Mouse (Mus musculus): Measurements from ENCODE around the gene 4930550C14Rik.
A peak's percentile ranks its signal among the peaks of the same experiment; 100 is the strongest.

Gene 4930550C14Rik

GRCm38 (mm10) chr9:53402291-53402711 lies at the start of gene 4930550C14Rik:
4930550C14Rik (plus strand) TSS chr9:53402325.
- DNase-seq, result peak; percentile 77

- no peak for DNase-seq
These were observed 49.0 kb upstream of the 4930550C14Rik start for GRCm38 (mm10) chr9:53353161-53353560.

GRCm38 (mm10) chr9:53356219-53357155 lies 45.6 kb upstream of the 4930550C14Rik start:
- DNase-seq, result peak; percentile 70

DNA sequence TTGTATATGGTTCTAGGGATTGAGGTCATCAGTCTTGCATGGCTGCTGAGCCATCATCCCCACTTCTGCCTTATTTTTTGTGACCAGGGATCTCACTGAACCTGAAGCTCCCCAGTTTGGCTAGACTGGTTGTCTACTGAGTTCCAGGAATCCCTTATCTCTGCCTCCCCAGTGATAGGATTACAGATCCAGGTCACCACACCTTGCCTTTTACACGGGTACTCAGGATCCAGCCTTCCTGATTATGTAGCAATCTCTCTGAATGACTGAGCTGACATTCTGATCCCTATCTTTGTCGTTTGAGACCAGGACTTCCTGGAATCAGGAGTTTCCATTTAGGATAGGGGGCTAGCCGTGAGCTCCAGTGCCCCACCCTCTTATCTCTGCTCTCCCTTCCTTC lies 30.8 kb upstream of the 4930550C14Rik start:
- DNase-seq, result no peak

DNA sequence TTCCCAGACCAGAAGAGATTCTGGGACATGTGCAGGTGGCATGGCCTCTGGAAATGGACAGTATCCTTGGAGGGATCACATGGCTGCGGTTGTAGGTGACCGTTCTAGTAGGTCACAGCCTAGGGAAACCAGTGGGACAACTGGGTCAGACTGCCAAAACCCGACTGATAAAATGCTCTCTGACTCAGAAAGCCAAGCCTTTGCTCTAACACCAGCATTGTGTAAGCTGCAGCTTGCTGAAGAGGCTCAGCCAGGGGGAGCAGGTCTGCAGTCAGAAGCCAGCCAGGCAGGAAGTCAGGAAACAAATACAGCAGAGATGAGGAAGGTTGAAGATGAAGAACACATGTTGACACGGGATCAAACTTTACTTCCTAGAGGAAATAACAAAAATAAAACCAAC lies 26.2 kb upstream of the 4930550C14Rik start:
- DNase-seq, result peak; percentile 40

DNA sequence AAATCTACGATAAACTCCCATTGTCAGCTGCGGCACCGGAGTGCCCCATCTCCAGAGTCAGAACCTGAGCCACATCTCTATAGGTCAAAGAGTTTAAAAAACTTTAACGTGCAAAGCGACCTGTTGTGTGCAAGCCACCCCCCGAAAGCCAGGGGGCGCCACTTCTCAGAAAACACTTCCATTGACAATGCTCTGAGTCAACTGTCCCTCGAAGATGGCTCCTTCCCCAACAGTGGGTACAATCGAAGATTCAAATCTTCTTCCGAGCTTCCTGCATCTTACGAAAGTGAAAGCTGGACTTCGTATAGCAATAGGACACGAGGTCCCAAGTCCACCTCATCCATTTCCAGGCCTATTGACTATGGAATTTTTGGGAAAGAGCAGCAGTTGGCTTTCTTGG lies 25.3 kb upstream of the 4930550C14Rik start:
- DNase-seq, result peak; percentile 25

- DNase-seq, result no peak
These were observed 24.5 kb upstream of the 4930550C14Rik start for GRCm38 (mm10) chr9:53377597-53377996.

- no peak for DNase-seq
These were observed 24.0 kb upstream of the 4930550C14Rik start for GRCm38 (mm10) chr9:53378171-53378570.

- DNase-seq, result no peak
These were observed 21.5 kb upstream of the 4930550C14Rik start for GRCm38 (mm10) chr9:53380595-53380994.

DNA sequence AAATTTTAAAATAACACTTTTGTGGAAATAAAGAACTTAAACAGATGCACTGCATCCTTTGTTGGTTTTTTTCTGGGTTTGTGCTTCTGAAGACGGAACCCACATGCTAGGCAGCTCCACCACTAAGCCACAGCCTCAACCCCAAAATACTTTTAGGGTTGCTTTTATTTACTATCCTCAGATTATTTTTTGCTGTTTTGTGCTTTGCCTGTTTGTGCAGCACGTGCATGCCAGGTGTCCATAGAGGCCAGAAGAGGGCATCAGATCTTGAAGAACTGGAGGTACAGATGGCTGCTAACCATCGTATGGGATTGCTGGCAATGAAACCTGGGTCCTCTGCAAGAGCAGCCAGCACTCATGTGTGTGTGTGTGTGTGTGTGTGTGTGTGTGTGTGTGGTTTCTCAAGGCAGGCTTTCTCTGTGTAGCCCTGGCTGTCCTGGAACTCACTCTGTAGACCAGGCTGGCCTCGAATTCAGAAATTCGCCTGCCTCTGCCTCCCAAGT lies 21.0 kb upstream of the 4930550C14Rik start:
- no peak for DNase-seq

- DNase-seq, result peak; percentile 91
These were observed 17.9 kb upstream of the 4930550C14Rik start, which contains the start of gene Kdelc2 for GRCm38 (mm10) chr9:53383951-53384866. Kdelc2 (plus strand) TSS chr9:53384025.

GRCm38 (mm10) chr9:53384873-53385272 lies 17.3 kb upstream of the 4930550C14Rik start:
- DNase-seq, result no peak

DNA sequence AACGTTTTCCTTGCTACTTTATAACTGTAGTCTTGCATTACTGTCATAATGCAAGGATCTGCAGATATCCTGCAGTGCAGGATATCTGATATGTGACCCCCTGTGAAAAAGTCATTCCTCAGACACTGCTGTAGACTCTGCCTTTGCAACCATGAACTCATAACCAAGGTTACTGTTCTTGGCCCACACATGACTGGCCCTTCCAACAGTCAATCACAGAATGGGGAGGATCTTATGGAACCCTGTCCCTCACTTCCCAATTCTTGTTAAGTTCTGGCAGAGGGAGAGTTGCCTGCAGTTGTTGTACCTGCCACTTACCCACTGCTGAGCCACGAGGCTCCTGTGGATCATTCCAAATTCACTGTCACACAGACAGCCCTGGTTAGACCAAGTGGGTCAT lies 14.7 kb upstream of the 4930550C14Rik start:
- DNase-seq, result no peak

GRCm38 (mm10) chr9:53389109-53389508 lies 13.0 kb upstream of the 4930550C14Rik start:
- no peak for DNase-seq

- no peak for DNase-seq
These were observed 12.0 kb upstream of the 4930550C14Rik start for GRCm38 (mm10) chr9:53390136-53390535.

DNA sequence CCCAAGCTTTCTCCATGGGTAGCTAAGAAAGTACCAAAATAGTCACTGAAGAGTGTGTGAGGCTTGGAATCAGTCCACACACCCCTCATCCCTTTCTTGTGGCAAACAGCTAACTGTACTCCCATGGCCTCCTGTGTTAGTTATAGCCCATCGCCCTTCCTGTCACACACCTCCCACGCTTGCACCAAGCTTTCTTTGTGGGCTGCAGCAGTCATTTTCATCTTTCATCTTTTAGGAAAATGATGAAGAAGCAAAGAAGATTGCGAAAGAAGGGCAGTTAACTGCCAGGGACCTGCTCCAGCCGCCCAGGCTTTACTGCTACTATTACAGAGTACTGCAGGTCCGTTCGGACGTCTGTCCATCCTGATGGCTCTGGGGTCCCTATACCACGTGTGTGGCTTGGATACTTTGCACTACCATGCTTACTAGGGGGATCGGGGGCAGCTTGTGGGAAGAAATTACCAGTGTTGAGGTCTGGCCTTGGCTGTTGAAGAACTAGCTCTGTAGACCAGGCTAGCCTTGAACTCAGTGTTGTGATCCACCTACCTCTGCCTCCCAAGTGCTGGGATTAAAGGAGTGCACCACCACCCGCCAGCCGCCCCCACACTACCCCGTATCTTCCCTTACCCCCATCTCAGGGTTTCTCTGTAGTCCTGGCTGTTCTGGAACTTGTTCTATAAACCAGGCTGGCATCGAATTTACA lies 4.3 kb upstream of the 4930550C14Rik start:
- DNase-seq, result no peak

GRCm38 (mm10) chr9:53398388-53398700 lies 3.8 kb upstream of the 4930550C14Rik start:
- DNase-seq, result peak; percentile 78

GRCm38 (mm10) chr9:53399537-53399936 lies 2.6 kb upstream of the 4930550C14Rik start:
- DNase-seq, result no peak

- DNase-seq, result no peak
These were observed 1.4 kb upstream of the 4930550C14Rik start for GRCm38 (mm10) chr9:53400696-53401095.

DNA sequence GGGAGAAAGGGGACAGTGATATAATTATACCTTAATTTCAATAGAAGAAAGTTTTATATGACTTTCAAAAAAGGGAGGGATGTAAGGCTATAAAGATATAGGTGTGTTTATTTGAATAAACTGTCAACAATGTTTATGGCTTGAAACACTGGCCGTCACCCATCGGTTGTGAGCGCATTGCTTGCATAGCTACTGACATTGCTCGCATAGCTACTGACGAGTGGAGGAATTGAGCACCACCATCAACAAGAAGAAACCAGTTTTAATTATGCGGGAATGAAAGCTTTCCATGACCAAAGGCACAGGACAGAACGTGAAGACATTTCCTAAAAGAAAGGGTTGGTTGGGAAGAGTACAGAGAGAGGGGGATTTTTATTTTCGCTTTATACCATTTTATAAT lies 979 bp upstream of the 4930550C14Rik start:
- no peak for DNase-seq

DNA sequence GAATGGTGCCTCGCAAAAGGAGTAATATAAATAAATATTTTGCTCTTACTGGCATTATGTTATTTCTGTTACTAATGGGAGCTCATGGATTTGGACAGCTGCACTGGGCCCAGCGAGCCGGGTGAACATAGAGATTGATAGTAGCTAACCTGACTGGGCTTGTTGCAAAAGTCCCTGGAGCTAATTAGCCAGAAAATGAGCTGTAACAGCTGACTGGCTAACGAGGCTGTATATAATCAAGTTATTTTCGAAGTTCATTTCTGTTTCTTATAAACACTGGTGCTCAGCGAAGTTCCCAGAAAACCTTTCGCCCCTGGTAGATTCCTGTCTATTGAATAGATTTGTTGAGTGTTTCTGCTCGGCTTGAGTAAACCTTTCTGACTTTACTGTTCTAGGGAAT lies 866 bp downstream of the 4930550C14Rik start:
- no peak for DNase-seq

GRCm38 (mm10) chr9:53404050-53404752 lies 2.1 kb downstream of the 4930550C14Rik start:
- no peak for DNase-seq
